22 mouse cellular contexts compared by ENCODE assay signal in genomic region chr10:4083609-4084008, GRCm38 (mm10).
A peak's percentile ranks its signal among the peaks of the same experiment; 100 is the strongest.
DNase-seq lines count a peak whose midpoint lies in the region; ATAC-seq and TF ChIP-seq lines count a peak whose summit lies in the region.
"Had no signal": no experiment of that assay in that cellular context is flagged by ENCODE, and none has a peak within 500 bp of the region (broad histone marks: within the 10 kb centered on the region; RNA-seq: fewer than 3 reads in every experiment).

No protein-coding gene starts in this region.

- peak; percentile 58 to 63 for DNase-seq in cerebellum, postnatal 10 days
- DNase-seq in cerebellum, adult 2 months = no peak
- DNase-seq in forebrain, embryonic 11.5 days (ENCODE audit: low spot score) = peak; percentile 22
- DNase-seq in right cerebral cortex, postnatal 4 days = peak; percentile 48
- no peak for DNase-seq in right cerebral cortex, postnatal 25 days
- DNase-seq: adrenal gland, adult 8-10 months; adrenal gland, postnatal 14 days; adrenal gland, postnatal 36 days; B cell, adult 2 months; cerebellum, adult 11-12 months; cerebellum, adult 8-10 months; forebrain, postnatal 0 days had no signal

- ATAC-seq in forebrain, embryonic 11.5 days (replicated peaks; ENCODE audit: low FRiP score) = no peak
- no peak for ATAC-seq in forebrain, embryonic 15.5 days (replicated peaks)
- ATAC-seq: activated CD4-positive, CD25-positive, alpha-beta regulatory T cell, adult 4 months; CD4-positive, CD25-positive, alpha-beta regulatory T cell, adult 4 months; forebrain, embryonic 14.5 days; forebrain, postnatal 0 days; Patski had no signal

- H3K4me2 ChIP-seq in forebrain, embryonic 11.5 days (ENCODE audit: low read depth, low read length, severe bottlenecking) = no peak overlapping the region
- no peak overlapping the region for H3K4me2 ChIP-seq in forebrain, embryonic 15.5 days (replicated peaks)
- H3K4me2 ChIP-seq: embryonic facial prominence, embryonic 12.5 days; forebrain, embryonic 12.5 days had no signal

- no peak overlapping the region for H3K9ac ChIP-seq in forebrain, embryonic 11.5 days (ENCODE audit: low read length)
- no peak overlapping the region for H3K9ac ChIP-seq in forebrain, embryonic 15.5 days (replicated peaks)
- H3K9ac ChIP-seq: embryonic facial prominence, embryonic 12.5 days; forebrain, embryonic 12.5 days; forebrain, postnatal 0 days had no signal

- peaks cover 7% of the 10 kb centered on the region for H3K4me1 ChIP-seq in cerebellum, adult 2 months (ENCODE audit: control insufficient read depth, insufficient read depth, low read length)
- no peaks in the 10 kb centered on the region; the same call in 1 of the 2 replicates for H3K4me1 ChIP-seq in forebrain, embryonic 11.5 days (replicated peaks; ENCODE audit: control insufficient read depth, insufficient read depth, low read length)
- peaks cover 6% of the 10 kb centered on the region; the same call in 1 of the 2 replicates for H3K4me1 ChIP-seq in forebrain, embryonic 15.5 days

- no peaks in the 10 kb centered on the region for H3K27me3 ChIP-seq in cerebellum, adult 2 months (ENCODE audit: control insufficient read depth, insufficient read depth, low read length)
- no peaks in the 10 kb centered on the region for H3K27me3 ChIP-seq in forebrain, embryonic 11.5 days (ENCODE audit: control insufficient read depth, insufficient read depth, low read length)
- H3K27me3 ChIP-seq in forebrain, embryonic 15.5 days = no peaks in the 10 kb centered on the region
- H3K27me3 ChIP-seq: CH12.LX; embryonic facial prominence, embryonic 12.5 days; forebrain, embryonic 12.5 days; Patski had no signal

- no peak for TF ChIP-seq POLR2A in cerebellum, adult 2 months (IDR thresholded peaks at IDR 0.05; ENCODE audit: borderline replicate concordance, insufficient read depth, low read length)

- H3K36me3 ChIP-seq in forebrain, embryonic 11.5 days (ENCODE audit: control insufficient read depth, insufficient read depth, low read length) = no peaks in the 10 kb centered on the region; the same call in 1 of the 2 replicates
- no peaks in the 10 kb centered on the region for H3K36me3 ChIP-seq in forebrain, embryonic 15.5 days
- H3K36me3 ChIP-seq: embryonic facial prominence, embryonic 12.5 days; forebrain, embryonic 12.5 days had no signal

- H3K27ac ChIP-seq in cerebellum, adult 2 months (ENCODE audit: insufficient read depth, low read length) = no peak overlapping the region
- no peak overlapping the region for H3K27ac ChIP-seq in forebrain, embryonic 11.5 days (ENCODE audit: low read depth, low read length)
- H3K27ac ChIP-seq in forebrain, embryonic 15.5 days (replicated peaks) = no peak overlapping the region
- H3K27ac ChIP-seq: embryonic facial prominence, embryonic 10.5 days; embryonic facial prominence, embryonic 12.5 days; forebrain, embryonic 12.5 days had no signal

- H3K4me3 ChIP-seq in cerebellum, adult 2 months (replicated peaks; ENCODE audit: insufficient read depth, low read depth, low read length) = no peak overlapping the region
- H3K4me3 ChIP-seq in forebrain, embryonic 11.5 days (ENCODE audit: low read depth, low read length) = no peak overlapping the region
- no peak overlapping the region for H3K4me3 ChIP-seq in forebrain, embryonic 15.5 days
- H3K4me3 ChIP-seq: embryonic facial prominence, embryonic 10.5 days; embryonic facial prominence, embryonic 12.5 days; forebrain, embryonic 12.5 days had no signal

- no peaks in the 10 kb centered on the region for H3K9me3 ChIP-seq in forebrain, embryonic 11.5 days (ENCODE audit: control insufficient read depth, low read length)
- H3K9me3 ChIP-seq in forebrain, embryonic 15.5 days = no peaks in the 10 kb centered on the region
- H3K9me3 ChIP-seq: embryonic facial prominence, embryonic 10.5 days; embryonic facial prominence, embryonic 12.5 days; forebrain, embryonic 12.5 days; G1E had no signal

- no peak for TF ChIP-seq CTCF in cerebellum, adult 2 months (IDR thresholded peaks at IDR 0.05; ENCODE audit: borderline replicate concordance, insufficient read depth, low read depth, low read length)

- 60% methylated on average over 9 of the region's 9 CpGs for WGBS in cerebellum, adult 2 months
- WGBS in forebrain, embryonic 11.5 days = 93% methylated on average over 9 of the region's 9 CpGs
- WGBS in forebrain, embryonic 15.5 days = 79% methylated on average over 9 of the region's 9 CpGs

Comparison
In these comparisons a context has a peak if more than half of its experiments do, and no peak if none do; other contexts are left out.
1. DNase-seq: peak in cerebellum, postnatal 10 days (2 of 2), forebrain, embryonic 11.5 days (single experiment) and right cerebral cortex, postnatal 4 days (single experiment); none in cerebellum, adult 2 months (0 of 2) and right cerebral cortex, postnatal 25 days (single experiment).